Mouse (Mus musculus) hindbrain, postnatal 0 days (tissue): ENCODE results near the gene Ctsf. TPM values are rescaled to one million over a fixed set of nuclear protein-coding genes. Genes with fewer than 3 reads are reported as not detected.
A peak's percentile ranks its signal among the peaks of the same experiment; 100 is the strongest.

Experiments
- ATAC-seq: fragments of 200-750 bp; cut with Nextera tagmentation; 2 replicates; pipeline ENCODE4 v1.8.0; 2017; ENCODE audit warnings: mild to moderate bottlenecking, moderate TSS enrichment, moderate library complexity
- DNase-seq: peaks from one replicate; pipeline ENCODE4 v3.0.0-alpha.2; 2015; ENCODE audit warnings: low spot score
- H3K27ac ChIP-seq: fragments of 300-500 bp; sonication (generic); 2 replicates; pipeline ENCODE4 v1.5.1; 2014; ENCODE audit warnings: mild to moderate bottlenecking
- H3K27me3 ChIP-seq: fragments of 300-500 bp; sonication (generic); 2 replicates; pipeline ENCODE4 v1.6.1; 2014; ENCODE audit warnings: low read length, mixed read lengths; ENCODE audit not compliant: insufficient read depth
- H3K36me3 ChIP-seq: fragments of 300-500 bp; sonication (generic); 2 replicates; pipeline ENCODE4 v1.6.1; 2014; ENCODE audit warnings: low read length, mixed read lengths; ENCODE audit not compliant: insufficient read depth
- H3K4me1 ChIP-seq: fragments of 300-500 bp; sonication (generic); 2 replicates; pipeline ENCODE4 v1.6.1; 2014; ENCODE audit warnings: antibody characterized with exemption, low read length, mixed read lengths; ENCODE audit not compliant: insufficient read depth
- H3K4me2 ChIP-seq: fragments of 300-500 bp; sonication (generic); 2 replicates; pipeline ENCODE4 v1.6.1; 2014; ENCODE audit warnings: low read depth, mild to moderate bottlenecking, low read length, moderate library complexity, mixed read lengths
- H3K4me3 ChIP-seq: fragments of 300-500 bp; sonication (generic); 2 replicates; pipeline ENCODE4 v1.5.1; 2014; ENCODE audit warnings: low read length
- H3K9ac ChIP-seq: fragments of 300-500 bp; sonication (generic); replicated peaks from 2 replicates; pipeline ENCODE4 v1.6.1; 2014; ENCODE audit warnings: mild to moderate bottlenecking, low read length, moderate library complexity, mixed read lengths
- H3K9me3 ChIP-seq: fragments of 300-500 bp; sonication (generic); 2 replicates; pipeline ENCODE4 v1.6.1; 2016; ENCODE audit warnings: low read length, mixed read lengths
- CTCF ChIP-seq: IDR thresholded peaks from 2 replicates; pipeline ENCODE4 v1.5.1; 2016; ENCODE audit warnings: antibody characterized with exemption, control low read depth, low read depth
- WGBS: fragments of 180-500 bp; shearing (Covaris S2); extraction: QIAGEN DNeasy Blood & Tissue Kit; methylation state at CpG from one replicate; pipeline ENCODE4 v1.1.7; 2014; 5-methylcytosine and 5-hydroxymethylcytosine counted together
- polyA plus RNA-seq: library from polyadenylated mRNA; unstranded; fragments of >200 nt; fragmentation: Nextera tagmentation; extraction: Ambion mirVana; gene quantifications from 2 replicates; pipeline ENCODE4 v1.2.1, GENCODE M21; 2015
- total RNA-seq: library from RNA; depleted of rRNA; stranded (reverse); fragments of >200 nt; gene quantifications from 2 replicates; pipeline ENCODE4 v1.2.3, GENCODE M21; 2014

The Ctsf gene
- total and polyA plus RNA-seq, 2 experiments from 2014 or later = 98.2 to 147 TPM

DNA sequence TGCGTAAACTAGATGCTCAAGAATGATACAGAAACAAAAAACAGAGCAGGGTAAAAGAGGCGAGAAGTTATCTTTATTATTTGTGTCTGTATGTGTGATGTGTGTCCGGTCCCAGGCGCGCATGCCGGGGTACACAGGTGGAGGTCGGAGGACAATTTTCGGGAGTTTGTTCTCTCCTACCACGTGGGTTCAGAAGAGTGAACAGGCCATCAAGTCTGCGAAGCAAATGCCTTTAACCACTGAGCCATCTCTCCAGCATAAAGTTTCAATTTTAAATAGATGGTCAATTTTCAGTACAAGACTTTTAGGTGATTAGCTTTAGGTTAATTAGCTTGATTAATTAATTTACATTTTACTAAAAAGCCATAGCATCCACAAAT, 24.4 kb downstream of the Ctsf start:
- H3K4me2 ChIP-seq = peak overlapping the region; percentile 83
- TF ChIP-seq CTCF = no peak
- DNase-seq = no peak
- H3K4me3 ChIP-seq = peak overlapping the region; percentile 77
- H3K9ac ChIP-seq = peak overlapping the region; percentile 86
- H3K9me3 ChIP-seq = no peaks in the 10 kb centered on the region
- H3K4me1 ChIP-seq = peaks cover 8% of the 10 kb centered on the region; the same call in 1 of the 2 replicates
- WGBS = 72% methylated on average over 10 of the region's 10 CpGs
- no peak overlapping the region for H3K27ac ChIP-seq
- H3K36me3 ChIP-seq = no peaks in the 10 kb centered on the region; the same call in 1 of the 2 replicates
- no peaks in the 10 kb centered on the region for H3K27me3 ChIP-seq
- ATAC-seq = no peak

DNA sequence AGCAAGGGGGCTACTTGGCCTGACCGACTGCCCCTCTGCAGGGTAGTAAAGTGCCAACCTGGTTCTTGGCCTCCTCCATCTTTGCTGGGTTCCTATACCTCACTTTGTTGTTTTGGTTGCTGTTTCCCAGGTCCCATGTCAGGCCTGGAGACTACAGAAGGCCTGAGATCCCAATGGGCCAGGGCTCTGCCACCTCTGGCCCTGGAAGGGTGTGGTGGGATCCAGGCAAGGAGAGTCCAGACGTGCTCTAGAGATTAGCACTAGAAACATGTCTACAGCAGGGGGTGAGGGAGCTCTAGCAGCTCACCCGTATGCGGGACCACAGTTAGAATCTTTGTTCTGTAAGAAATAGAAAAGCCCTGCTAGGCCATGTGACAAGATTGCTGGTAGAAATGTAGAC, 29.0 kb downstream of the Ctsf start:
- TF ChIP-seq CTCF = no peak
- Histone ChIP-seq H3K27ac (no peak overlapping the region), H3K4me1 (no peaks in the 10 kb centered on the region), H3K36me3 (no peaks in the 10 kb centered on the region; the same call in 1 of the 2 replicates), H3K4me3 (no peak overlapping the region), H3K4me2 (no peak overlapping the region), H3K9me3 (no peaks in the 10 kb centered on the region), H3K27me3 (no peaks in the 10 kb centered on the region), H3K9ac (no peak overlapping the region)
- ATAC-seq = no peak
- 88% methylated on average over 4 of the region's 4 CpGs for WGBS
- no peak for DNase-seq

DNA sequence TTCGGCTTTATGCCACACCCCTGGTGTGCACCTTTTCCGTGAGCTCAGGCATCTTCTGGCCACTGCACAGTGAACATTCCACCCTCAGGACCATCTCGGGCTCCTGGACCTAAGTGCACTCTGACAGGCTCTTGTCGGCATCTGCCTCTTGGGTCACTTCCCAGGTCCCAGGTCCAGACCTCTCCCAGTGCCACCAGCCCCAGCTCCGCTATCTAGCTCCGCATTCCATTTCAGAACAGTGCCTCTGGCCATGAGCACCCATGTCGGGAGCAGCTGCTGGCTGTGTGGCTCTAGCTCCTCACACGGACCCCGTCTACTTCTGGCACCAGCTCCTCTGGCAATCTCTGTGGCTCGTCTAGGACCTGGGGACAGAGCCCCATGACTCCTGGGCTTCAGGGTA, 34.9 kb downstream of the Ctsf start:
- Histone ChIP-seq H3K9me3 (no peaks in the 10 kb centered on the region), H3K4me2 (no peak overlapping the region), H3K27ac (no peak overlapping the region), H3K27me3 (no peaks in the 10 kb centered on the region), H3K4me3 (no peak overlapping the region), H3K9ac (no peak overlapping the region), H3K4me1 (no peaks in the 10 kb centered on the region), H3K36me3 (peaks cover 19% of the 10 kb centered on the region; the same call in 1 of the 2 replicates)
- 86% methylated on average over 10 of the region's 10 CpGs for whole genome bisulfite sequencing
- DNase-seq = no peak
- ATAC-seq = no peak
- no peak for TF ChIP-seq CTCF

DNA sequence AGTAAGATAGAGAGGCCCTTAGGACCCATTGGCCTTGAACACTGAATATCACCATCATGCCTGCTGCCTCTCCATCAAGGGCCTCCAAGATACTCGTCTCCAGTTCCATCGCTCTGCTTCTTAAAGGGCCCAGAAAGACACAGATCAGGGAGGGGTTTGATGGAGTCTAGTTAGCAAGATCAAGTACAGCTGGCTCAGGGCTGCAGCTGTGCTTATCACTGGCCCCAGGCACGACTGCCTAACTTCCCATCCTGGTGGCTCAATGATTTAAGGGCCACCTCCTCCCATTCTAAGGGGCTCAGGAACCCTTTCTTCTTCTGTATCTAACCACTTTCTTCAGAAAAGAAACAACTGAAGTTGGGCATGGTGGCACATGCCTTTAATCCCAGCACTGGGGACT, 36.9 kb downstream of the Ctsf start:
- DNase-seq = no peak
- Histone ChIP-seq H3K4me2 (no peak overlapping the region), H3K4me3 (no peak overlapping the region), H3K27me3 (no peaks in the 10 kb centered on the region), H3K27ac (no peak overlapping the region), H3K4me1 (no peaks in the 10 kb centered on the region), H3K9me3 (no peaks in the 10 kb centered on the region), H3K36me3 (peaks cover 20% of the 10 kb centered on the region; the same call in 1 of the 2 replicates), H3K9ac (no peak overlapping the region)
- WGBS = 97% methylated on average over 3 of the region's 3 CpGs
- TF ChIP-seq CTCF = no peak
- ATAC-seq = no peak

DNA sequence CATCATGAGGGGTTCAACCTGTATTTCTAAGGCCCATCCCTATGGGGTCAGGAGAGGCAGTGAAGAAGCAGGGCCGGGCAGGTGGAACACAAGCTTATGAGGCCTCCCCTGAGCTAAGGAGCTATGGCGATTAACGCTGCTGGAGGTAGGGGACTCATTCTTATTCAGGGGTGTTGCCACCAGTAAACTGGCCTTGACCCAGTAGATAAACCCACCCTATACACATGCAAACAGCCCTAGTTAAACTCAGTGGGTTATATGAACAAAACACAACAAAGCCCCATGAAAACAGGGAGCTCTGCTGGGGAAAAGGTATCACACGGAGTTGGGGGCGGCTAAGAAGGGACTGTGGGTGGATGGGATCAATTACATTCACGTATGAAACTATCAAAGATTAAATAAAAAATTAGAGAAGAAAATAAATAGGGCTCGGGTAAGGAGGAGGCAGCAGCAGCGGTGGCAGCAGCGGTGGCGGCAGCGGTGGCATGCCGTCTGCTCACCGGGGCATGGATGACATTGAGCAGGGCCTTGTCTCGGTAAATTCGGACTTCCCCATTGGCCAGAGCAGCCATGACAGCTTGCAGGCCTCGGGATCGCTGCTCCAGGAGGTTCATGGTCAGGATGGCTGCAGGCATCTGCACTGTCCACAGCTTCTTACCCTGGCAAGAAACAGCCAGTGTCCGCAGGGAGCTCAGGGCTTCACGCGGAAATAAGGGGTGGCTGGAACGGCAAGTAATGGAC, 42.0 kb downstream of the Ctsf start:
- ATAC-seq = no peak
- H3K4me1 ChIP-seq = no peaks in the 10 kb centered on the region
- no peaks in the 10 kb centered on the region for H3K9me3 ChIP-seq
- no peaks in the 10 kb centered on the region for H3K27me3 ChIP-seq
- no peak overlapping the region for H3K27ac ChIP-seq
- WGBS = 55% methylated on average over 21 of the region's 21 CpGs
- H3K4me2 ChIP-seq = no peak overlapping the region
- H3K4me3 ChIP-seq = no peak overlapping the region
- no peak for DNase-seq
- H3K36me3 ChIP-seq = peaks cover 32% of the 10 kb centered on the region; the same call in 1 of the 2 replicates
- H3K9ac ChIP-seq = no peak overlapping the region
- TF ChIP-seq CTCF = no peak

DNA sequence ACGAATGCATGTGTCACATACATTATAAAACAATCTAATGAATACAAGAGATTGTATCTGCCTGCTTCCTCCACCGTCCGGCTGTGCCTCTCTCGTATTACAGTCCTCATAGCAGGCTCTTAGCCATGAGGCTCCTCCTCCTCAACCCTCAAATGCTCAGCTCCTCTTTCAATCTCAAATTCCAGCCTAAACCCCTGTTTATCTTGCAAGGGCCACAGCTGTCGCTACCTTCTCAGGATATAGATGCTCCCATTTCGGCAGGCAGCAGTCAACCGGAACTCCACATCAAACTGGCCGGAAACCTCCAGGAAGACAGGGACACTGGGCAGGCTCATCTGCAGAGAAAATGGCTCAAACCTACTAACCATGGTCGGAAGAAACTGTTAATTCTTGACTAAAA, 44.0 kb downstream of the Ctsf start:
- Histone ChIP-seq H3K27ac (no peak overlapping the region), H3K4me3 (no peak overlapping the region), H3K36me3 (peaks cover 38% of the 10 kb centered on the region; the same call in 1 of the 2 replicates), H3K9ac (no peak overlapping the region), H3K4me2 (no peak overlapping the region), H3K27me3 (no peaks in the 10 kb centered on the region), H3K9me3 (no peaks in the 10 kb centered on the region), H3K4me1 (no peaks in the 10 kb centered on the region)
- TF ChIP-seq CTCF = no peak
- no peak for DNase-seq
- 88% methylated on average over 9 of the region's 9 CpGs for WGBS
- ATAC-seq = no peak

DNA sequence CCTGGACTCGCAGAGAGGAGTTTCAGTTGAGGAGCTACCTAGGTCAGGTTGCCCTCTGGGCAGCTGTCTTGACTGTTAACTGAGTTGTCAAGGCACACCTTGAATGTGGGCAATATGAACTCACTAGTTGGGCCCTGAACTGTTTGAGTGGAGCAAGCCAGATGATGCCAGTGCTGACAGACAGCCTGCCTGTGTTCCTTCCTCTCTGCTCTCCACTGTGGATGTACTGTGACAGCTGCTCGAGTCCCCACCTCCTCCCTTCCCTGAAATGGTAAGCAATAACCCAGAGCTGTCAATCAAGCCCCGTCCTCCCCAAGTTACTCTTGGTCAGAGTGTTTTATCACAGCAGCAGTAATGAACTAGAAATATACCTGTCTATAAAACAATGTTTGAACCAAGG, 45.0 kb downstream of the Ctsf start:
- ATAC-seq = no peak
- Histone ChIP-seq H3K4me3 (no peak overlapping the region), H3K27ac (no peak overlapping the region), H3K36me3 (peaks cover 28% of the 10 kb centered on the region; the same call in 1 of the 2 replicates), H3K4me2 (no peak overlapping the region), H3K9ac (no peak overlapping the region), H3K27me3 (no peaks in the 10 kb centered on the region), H3K9me3 (no peaks in the 10 kb centered on the region), H3K4me1 (no peaks in the 10 kb centered on the region)
- TF ChIP-seq CTCF = no peak
- WGBS = 76% methylated on average over 3 of the region's 3 CpGs
- DNase-seq = no peak
